Mouse (Mus musculus) brain, adult 2 months (tissue): ENCODE data around the gene Cldn24.

ENCODE experiments used
- DNase-seq: peaks from one replicate; pipeline ENCODE4 v3.0.0; 2011; ENCODE audit warnings: low read depth, low spot score

Gene Cldn24

GRCm38 (mm10) chr8:47826911-47827310 lies 5.0 kb downstream of the Cldn24 start:
- no peak for DNase-seq

GRCm38 (mm10) chr8:47832616-47833015 lies 10.7 kb downstream of the Cldn24 start:
- no peak for DNase-seq

- no peak for DNase-seq
Measured at GRCm38 (mm10) chr8:47833944-47834343, 12.0 kb downstream of the Cldn24 start.

GRCm38 (mm10) chr8:47843063-47843462 lies 21.1 kb downstream of the Cldn24 start:
- DNase-seq, result peak; percentile 18

GRCm38 (mm10) chr8:47843651-47844050 lies 21.7 kb downstream of the Cldn24 start:
- no peak for DNase-seq

- no peak for DNase-seq
Measured at GRCm38 (mm10) chr8:47845956-47846355, 24.0 kb downstream of the Cldn24 start.

- DNase-seq, result no peak
Measured at GRCm38 (mm10) chr8:47847161-47847560, 25.2 kb downstream of the Cldn24 start.

GRCm38 (mm10) chr8:47847931-47848330 lies 26.0 kb downstream of the Cldn24 start:
- DNase-seq, result no peak

- no peak for DNase-seq
Measured at GRCm38 (mm10) chr8:47849842-47850241, 27.9 kb downstream of the Cldn24 start.

- DNase-seq, result peak; percentile 55
Measured at GRCm38 (mm10) chr8:47851824-47852502, 30.0 kb downstream of the Cldn24 start.

GRCm38 (mm10) chr8:47852737-47853136 lies 30.8 kb downstream of the Cldn24 start:
- DNase-seq, result no peak

- DNase-seq, result no peak
Measured at GRCm38 (mm10) chr8:47853356-47853755, 31.4 kb downstream of the Cldn24 start.

- peak; percentile 74 for DNase-seq
Measured at GRCm38 (mm10) chr8:47859259-47859658, 37.3 kb downstream of the Cldn24 start.

GRCm38 (mm10) chr8:47866568-47866967 lies 44.6 kb downstream of the Cldn24 start:
- no peak for DNase-seq

- DNase-seq, result peak; percentile 86
Measured at GRCm38 (mm10) chr8:47867067-47867466, 45.1 kb downstream of the Cldn24 start.
